Mouse (Mus musculus) limb, embryonic 14.5 days (tissue): ENCODE data around the gene Srpx. TPM values are rescaled to one million over a fixed set of nuclear protein-coding genes. Genes with fewer than 3 reads are reported as not detected.

Experiments
- ATAC-seq: fragments of 200-750 bp; cut with Nextera tagmentation; 2 replicates; pipeline ENCODE4 v1.8.0; 2017; ENCODE audit warnings: low read depth, moderate number of reproducible peaks, moderate TSS enrichment; ENCODE audit not compliant: low FRiP score
- DNase-seq: peaks from one replicate; pipeline ENCODE4 v3.0.0-alpha.2; 2015; ENCODE audit warnings: low spot score
- H3K27ac ChIP-seq: fragments of 300-500 bp; sonication (generic); replicated peaks from 2 replicates; pipeline ENCODE4 v1.5.1; 2014; ENCODE audit warnings: low read depth, mild to moderate bottlenecking, low read length, moderate library complexity, mixed read lengths
- H3K27me3 ChIP-seq: fragments of 300-500 bp; sonication (generic); 2 replicates; pipeline ENCODE4 v1.6.1; 2014; ENCODE audit warnings: low read length, mixed read lengths; ENCODE audit not compliant: control insufficient read depth, insufficient read depth
- H3K36me3 ChIP-seq: fragments of 300-500 bp; sonication (generic); 2 replicates; pipeline ENCODE4 v1.6.1; 2014; ENCODE audit warnings: mild to moderate bottlenecking, low read length, moderate library complexity, mixed read lengths; ENCODE audit not compliant: control insufficient read depth, insufficient read depth
- H3K4me1 ChIP-seq: fragments of 300-500 bp; sonication (generic); 2 replicates; pipeline ENCODE4 v1.6.1; 2014; ENCODE audit warnings: antibody characterized with exemption, low read length, mixed read lengths; ENCODE audit not compliant: control insufficient read depth, insufficient read depth
- H3K4me2 ChIP-seq: fragments of 300-500 bp; sonication (generic); replicated peaks from 2 replicates; pipeline ENCODE4 v1.6.1; 2014; ENCODE audit warnings: low read depth, mild to moderate bottlenecking, low read length, moderate library complexity; ENCODE audit not compliant: severe bottlenecking
- H3K4me3 ChIP-seq: fragments of 300-500 bp; sonication (generic); replicated peaks from 2 replicates; pipeline ENCODE4 v1.5.1; 2014; ENCODE audit warnings: low read length
- H3K9ac ChIP-seq: fragments of 300-500 bp; sonication (generic); 2 replicates; pipeline ENCODE4 v1.6.1; 2014; ENCODE audit warnings: mild to moderate bottlenecking, low read depth, low read length, moderate library complexity; ENCODE audit not compliant: severe bottlenecking
- H3K9me3 ChIP-seq: fragments of 300-500 bp; sonication (generic); 2 replicates; pipeline ENCODE4 v1.6.1; 2016; ENCODE audit warnings: low read length; ENCODE audit not compliant: control insufficient read depth
- POLR2A ChIP-seq: fragments of 200-500 bp; IDR thresholded peaks from 2 replicates; pipeline ENCODE4 v1.8.0; 2012; ENCODE audit warnings: inconsistent platforms, mild to moderate bottlenecking, moderate library complexity, borderline replicate concordance; ENCODE audit not compliant: insufficient read depth, insufficient read length; ENCODE audit errors: extremely low read depth
- WGBS: fragments of 180-500 bp; shearing (Covaris S2); extraction: QIAGEN DNeasy Blood & Tissue Kit; methylation state at CpG from one replicate; pipeline ENCODE4 v1.1.7; 2014; 5-methylcytosine and 5-hydroxymethylcytosine counted together
- polyA plus RNA-seq, 2 experiments: library from polyadenylated mRNA; depleted of rRNA in 1 of 2; stranded (reverse) in 1 of 2; unstranded in 1 of 2; fragments of >200 nt; fragmentation: Nextera tagmentation in 1 of 2; extraction: Ambion mirVana in 1 of 2; gene quantifications; 2 replicates each; pipeline versions ENCODE4 v1.2.1 to v1.2.3; 2012 to 2014

Srpx gene
- polyA plus RNA-seq, 2 experiments, result 59.6 to 65.1 TPM

DNA sequence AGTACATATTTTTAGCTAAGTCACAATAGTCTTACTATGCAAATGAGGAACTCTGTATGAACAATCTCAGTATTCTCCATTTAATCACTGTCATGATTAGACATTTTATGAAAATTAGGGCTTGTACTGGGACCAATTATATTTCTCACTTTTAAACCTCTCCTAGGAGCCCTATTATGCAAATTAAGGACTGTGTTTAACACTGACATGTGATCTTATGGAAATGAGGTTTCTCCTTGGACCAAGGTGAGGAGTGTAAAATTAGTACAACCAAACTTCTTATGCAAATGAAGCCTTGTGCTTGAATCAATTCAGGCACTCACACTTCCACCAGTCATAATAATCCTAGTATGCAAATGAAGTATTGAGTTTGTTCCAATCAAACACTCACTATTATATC is 107.3 kb downstream of the Srpx start:
- no peak overlapping the region for H3K9ac ChIP-seq
- H3K36me3 ChIP-seq, result no peaks in the 10 kb centered on the region
- no peak overlapping the region for H3K4me2 ChIP-seq
- H3K4me1 ChIP-seq, result no peaks in the 10 kb centered on the region
- TF ChIP-seq POLR2A, result no peak
- no peak for ATAC-seq
- H3K4me3 ChIP-seq, result no peak overlapping the region
- H3K9me3 ChIP-seq, result no peaks in the 10 kb centered on the region
- H3K27me3 ChIP-seq, result no peaks in the 10 kb centered on the region
- no peak overlapping the region for H3K27ac ChIP-seq
- no peak for DNase-seq

DNA sequence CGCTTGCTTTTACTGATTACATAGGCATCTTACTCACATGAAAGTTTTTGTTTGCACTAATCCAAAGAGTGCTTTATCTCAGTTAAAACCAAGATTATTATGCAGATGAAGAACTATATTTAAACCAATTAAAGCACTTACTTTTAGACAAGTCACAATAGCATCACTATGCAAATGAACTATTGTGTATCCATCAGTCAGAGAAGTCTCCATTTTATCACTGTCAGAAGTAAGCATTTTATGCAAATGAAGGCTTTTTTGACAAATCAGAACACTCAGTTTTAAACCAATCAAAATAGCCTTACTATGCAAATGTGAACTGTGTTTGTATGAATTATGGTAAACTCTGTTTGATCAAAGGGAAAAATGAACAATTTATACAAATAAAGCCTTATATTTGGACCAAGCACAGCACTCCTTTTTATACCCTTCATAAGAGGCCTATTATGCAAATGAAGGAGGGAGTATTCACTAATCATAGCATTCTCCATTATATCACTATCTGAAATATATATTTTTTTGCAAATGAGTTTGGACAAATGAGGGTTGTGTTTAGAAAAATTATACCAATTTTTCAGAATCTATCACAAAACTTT is 109.7 kb downstream of the Srpx start:
- H3K27ac ChIP-seq, result no peak overlapping the region
- no peak overlapping the region for H3K4me3 ChIP-seq
- H3K4me1 ChIP-seq, result no peaks in the 10 kb centered on the region
- no peaks in the 10 kb centered on the region for H3K27me3 ChIP-seq
- H3K36me3 ChIP-seq, result no peaks in the 10 kb centered on the region
- ATAC-seq, result no peak
- no peak for DNase-seq
- H3K4me2 ChIP-seq, result no peak overlapping the region
- 98% methylated on average over 1 of the region's 1 CpGs for WGBS
- no peak for TF ChIP-seq POLR2A
- no peaks in the 10 kb centered on the region for H3K9me3 ChIP-seq
- no peak overlapping the region for H3K9ac ChIP-seq

DNA sequence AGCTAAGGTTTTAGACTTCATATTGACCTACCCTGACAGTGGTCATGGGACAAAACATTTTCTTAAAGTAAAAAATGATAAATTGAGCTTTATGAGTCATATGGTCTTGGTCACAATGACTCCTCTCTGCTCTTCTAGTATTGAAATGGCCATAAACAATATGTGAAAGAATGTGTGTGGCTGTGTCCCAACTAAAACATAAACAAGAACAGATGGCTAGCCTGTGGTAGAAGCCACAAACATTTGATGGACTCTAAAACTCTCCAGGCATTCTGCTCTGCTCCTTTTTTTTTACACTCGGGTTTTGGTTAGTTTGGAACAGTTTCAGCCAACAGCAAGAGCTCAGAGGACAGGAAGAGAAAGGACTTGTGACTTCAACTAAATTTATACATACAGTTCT is 111.6 kb downstream of the Srpx start:
- no peak overlapping the region for H3K27ac ChIP-seq
- ATAC-seq (no peak), DNase-seq (no peak)
- no peak overlapping the region for H3K9ac ChIP-seq
- no peaks in the 10 kb centered on the region for H3K9me3 ChIP-seq
- H3K4me3 ChIP-seq, result no peak overlapping the region
- TF ChIP-seq POLR2A, result no peak
- no peaks in the 10 kb centered on the region for H3K36me3 ChIP-seq
- WGBS, result 38% methylated on average over 1 of the region's 1 CpGs
- no peaks in the 10 kb centered on the region for H3K4me1 ChIP-seq
- no peak overlapping the region for H3K4me2 ChIP-seq
- H3K27me3 ChIP-seq, result no peaks in the 10 kb centered on the region

DNA sequence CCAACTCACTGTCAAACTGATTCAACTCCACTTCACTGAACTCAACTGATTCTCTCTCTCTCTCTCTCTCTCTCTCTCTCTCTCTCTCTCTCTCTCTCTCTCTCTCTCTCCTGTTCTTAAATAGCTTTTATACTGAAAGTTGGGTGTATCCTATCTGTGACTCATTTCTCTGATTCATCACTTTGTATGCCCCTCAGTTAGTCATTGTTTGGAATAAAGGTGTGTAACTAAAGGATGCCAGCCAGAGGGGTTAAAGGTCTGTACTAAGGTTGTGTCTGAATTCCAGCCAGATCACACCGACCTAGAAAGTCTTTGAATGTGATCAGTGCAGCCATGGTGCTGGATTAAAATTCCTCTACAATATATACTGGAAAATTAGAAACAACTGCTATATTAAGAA is 116.8 kb downstream of the Srpx start:
- H3K4me1 ChIP-seq, result no peaks in the 10 kb centered on the region
- no peak overlapping the region for H3K4me2 ChIP-seq
- no peaks in the 10 kb centered on the region for H3K9me3 ChIP-seq
- H3K36me3 ChIP-seq, result no peaks in the 10 kb centered on the region
- no peak overlapping the region for H3K27ac ChIP-seq
- TF ChIP-seq POLR2A, result no peak
- H3K9ac ChIP-seq, result no peak overlapping the region
- ATAC-seq, result no peak
- H3K4me3 ChIP-seq, result no peak overlapping the region
- no peaks in the 10 kb centered on the region for H3K27me3 ChIP-seq
- WGBS, result 72% methylated on average over 1 of the region's 1 CpGs
- no peak for DNase-seq

Other genes starting within 250 kb of the Srpx start
- gene Sytl5, start 232.1 kb downstream of the Srpx start, polyA plus RNA-seq (2012; rRNA removed), result 0.18 and 0.50 TPM in 2 replicates
- gene Sytl5, start 232.1 kb downstream of the Srpx start, polyA plus RNA-seq (2014; fragmentation: Nextera tagmentation; extraction: Ambion mirVana), result 0.67 and 0.94 TPM in 2 replicates
- 8.0 and 8.6 TPM in 2 replicates for gene Rpgr, start 99.2 kb upstream of the Srpx start, polyA plus RNA-seq (2012; rRNA removed)
- 9.9 and 12.5 TPM in 2 replicates for gene Rpgr, start 99.2 kb upstream of the Srpx start, polyA plus RNA-seq (2014; fragmentation: Nextera tagmentation; extraction: Ambion mirVana)
- not detected in 2 replicates for gene Otc, start 134.6 kb upstream of the Srpx start, polyA plus RNA-seq (2012; rRNA removed)
- gene Otc, start 134.6 kb upstream of the Srpx start, polyA plus RNA-seq (2014; fragmentation: Nextera tagmentation; extraction: Ambion mirVana), result not detected in 2 replicates